Mouse (Mus musculus) kidney, embryonic 15.5 days (tissue): ENCODE results near the gene Pinlyp. TPM values are rescaled to one million over a fixed set of nuclear protein-coding genes. Genes with fewer than 3 reads are reported as not detected.
"Not testable (repeated sequence)": the region's sequence is repeated elsewhere in the genome, so short reads cannot be mapped to it uniquely, and the experiment has no call there.

Source experiments
- ATAC-seq: fragments of 200-750 bp; cut with Nextera tagmentation; replicated peaks from 2 replicates; pipeline ENCODE4 v1.8.0; 2017; ENCODE audit warnings: moderate TSS enrichment; ENCODE audit not compliant: low FRiP score
- H3K27ac ChIP-seq: fragments of 300-500 bp; sonication (generic); 2 replicates; pipeline ENCODE4 v1.5.1; 2015; ENCODE audit warnings: mild to moderate bottlenecking, inconsistent platforms
- H3K27me3 ChIP-seq: fragments of 300-500 bp; sonication (generic); 2 replicates; pipeline ENCODE4 v1.6.1; 2015; ENCODE audit warnings: inconsistent platforms
- H3K36me3 ChIP-seq: fragments of 300-500 bp; sonication (generic); 2 replicates; pipeline ENCODE4 v1.6.1; 2015; ENCODE audit warnings: inconsistent platforms
- H3K4me1 ChIP-seq: fragments of 300-500 bp; sonication (generic); 2 replicates; pipeline ENCODE4 v1.6.1; 2015; ENCODE audit warnings: inconsistent platforms
- H3K4me2 ChIP-seq: fragments of 300-500 bp; sonication (generic); 2 replicates; pipeline ENCODE4 v1.6.1; 2015; ENCODE audit warnings: moderate library complexity, mild to moderate bottlenecking, inconsistent platforms
- H3K4me3 ChIP-seq: fragments of 300-500 bp; sonication (generic); replicated peaks from 2 replicates; pipeline ENCODE4 v1.5.1; 2015; ENCODE audit warnings: mild to moderate bottlenecking, inconsistent platforms
- H3K9ac ChIP-seq: fragments of 300-500 bp; sonication (generic); 2 replicates; pipeline ENCODE4 v1.6.1; 2015; ENCODE audit warnings: mild to moderate bottlenecking, inconsistent platforms
- H3K9me3 ChIP-seq: fragments of 300-500 bp; sonication (generic); replicated peaks from 2 replicates; pipeline ENCODE4 v1.6.1; 2016; ENCODE audit warnings: inconsistent platforms
- WGBS: fragments of 180-500 bp; shearing (Covaris S2); methylation state at CpG from one replicate; pipeline ENCODE4 v1.1.7; 2015; ENCODE audit warnings: mixed read lengths; 5-methylcytosine and 5-hydroxymethylcytosine counted together
- polyA plus RNA-seq: library from polyadenylated mRNA; unstranded; fragments of >200 nt; fragmentation: Nextera tagmentation; extraction: Ambion mirVana; gene quantifications from 2 replicates; pipeline ENCODE4 v1.2.1, GENCODE M21; 2015

Pinlyp gene
- polyA plus RNA-seq, 1 experiment from 2014 or later, result 0.31 TPM

DNA sequence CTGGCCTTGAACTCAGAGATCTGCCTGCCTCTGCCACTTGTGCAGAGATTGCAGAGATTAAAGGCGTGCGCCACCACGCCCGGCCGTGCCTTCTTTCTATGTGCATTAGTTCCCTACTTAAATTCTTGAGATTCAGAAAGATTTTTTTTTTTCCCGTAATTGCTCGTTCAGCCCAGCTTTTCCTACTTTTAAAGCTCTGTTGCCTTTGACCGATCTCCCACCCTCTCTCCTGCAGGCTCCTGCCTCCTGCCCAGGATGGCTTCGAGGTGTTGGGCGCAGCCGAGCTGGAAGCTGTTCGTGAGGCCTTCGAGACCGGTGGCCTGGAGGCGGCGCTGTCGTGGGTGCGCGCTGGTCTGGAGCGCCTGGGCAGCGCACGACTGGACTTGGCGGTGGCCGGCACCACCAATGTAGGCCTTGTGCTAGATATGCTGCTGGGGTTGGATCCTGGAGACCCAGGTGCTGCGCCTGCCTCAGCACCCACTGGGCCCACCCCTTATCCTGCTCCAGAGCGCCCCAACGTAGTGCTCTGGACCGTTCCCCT lies 12.8 kb downstream of the Pinlyp start:
- ATAC-seq, result no peak
- no peaks in the 10 kb centered on the region for H3K9me3 ChIP-seq
- H3K4me1 ChIP-seq, result peaks cover 58% of the 10 kb centered on the region
- H3K27me3 ChIP-seq, result no peaks in the 10 kb centered on the region; the same call in 1 of the 2 replicates
- no peak overlapping the region for H3K9ac ChIP-seq
- H3K4me2 ChIP-seq, result no peak overlapping the region
- peaks cover 31% of the 10 kb centered on the region for H3K36me3 ChIP-seq
- 74% methylated on average over 28 of the region's 28 CpGs for whole genome bisulfite sequencing
- no peak overlapping the region for H3K27ac ChIP-seq
- H3K4me3 ChIP-seq, result no peak overlapping the region

DNA sequence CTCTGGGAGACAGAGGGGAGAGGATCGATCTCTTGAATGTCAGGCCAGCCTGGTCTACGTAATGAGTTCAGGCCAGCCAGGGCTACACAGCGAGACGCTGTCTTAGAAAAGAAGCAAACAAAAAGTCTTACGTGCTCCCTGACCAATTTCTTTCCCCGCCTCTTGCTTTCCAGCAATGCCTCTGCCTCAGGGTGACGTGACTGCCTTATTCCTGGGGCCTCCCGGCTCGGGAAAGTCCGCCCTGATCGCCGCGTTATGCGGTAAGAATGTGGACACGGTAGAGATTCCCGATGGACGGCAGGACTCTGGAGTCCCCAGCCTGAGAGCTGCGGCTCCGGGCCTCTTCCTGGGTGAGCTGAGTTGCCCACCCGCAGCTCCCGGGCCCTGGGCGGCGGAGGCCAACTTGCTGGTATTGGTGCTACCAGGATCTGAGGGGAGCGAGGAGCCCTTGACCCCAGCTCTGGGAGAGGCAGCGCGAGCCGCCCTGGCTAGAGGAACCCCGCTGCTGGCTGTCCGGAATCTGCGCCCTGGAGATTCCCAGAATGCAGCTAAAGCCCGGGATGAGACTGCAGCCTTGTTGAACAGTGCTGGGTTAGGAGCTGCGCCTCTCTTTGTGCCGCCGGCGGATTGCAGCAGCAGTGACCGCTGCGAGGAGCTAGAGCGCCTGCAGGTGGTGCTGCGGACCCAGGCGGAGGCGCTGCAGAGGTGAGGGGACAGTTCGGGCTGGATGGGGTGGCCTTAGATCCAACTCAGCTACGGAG lies 14.5 kb downstream of the Pinlyp start:
- under 1% methylated on average over 43 of the region's 43 CpGs for WGBS

DNA sequence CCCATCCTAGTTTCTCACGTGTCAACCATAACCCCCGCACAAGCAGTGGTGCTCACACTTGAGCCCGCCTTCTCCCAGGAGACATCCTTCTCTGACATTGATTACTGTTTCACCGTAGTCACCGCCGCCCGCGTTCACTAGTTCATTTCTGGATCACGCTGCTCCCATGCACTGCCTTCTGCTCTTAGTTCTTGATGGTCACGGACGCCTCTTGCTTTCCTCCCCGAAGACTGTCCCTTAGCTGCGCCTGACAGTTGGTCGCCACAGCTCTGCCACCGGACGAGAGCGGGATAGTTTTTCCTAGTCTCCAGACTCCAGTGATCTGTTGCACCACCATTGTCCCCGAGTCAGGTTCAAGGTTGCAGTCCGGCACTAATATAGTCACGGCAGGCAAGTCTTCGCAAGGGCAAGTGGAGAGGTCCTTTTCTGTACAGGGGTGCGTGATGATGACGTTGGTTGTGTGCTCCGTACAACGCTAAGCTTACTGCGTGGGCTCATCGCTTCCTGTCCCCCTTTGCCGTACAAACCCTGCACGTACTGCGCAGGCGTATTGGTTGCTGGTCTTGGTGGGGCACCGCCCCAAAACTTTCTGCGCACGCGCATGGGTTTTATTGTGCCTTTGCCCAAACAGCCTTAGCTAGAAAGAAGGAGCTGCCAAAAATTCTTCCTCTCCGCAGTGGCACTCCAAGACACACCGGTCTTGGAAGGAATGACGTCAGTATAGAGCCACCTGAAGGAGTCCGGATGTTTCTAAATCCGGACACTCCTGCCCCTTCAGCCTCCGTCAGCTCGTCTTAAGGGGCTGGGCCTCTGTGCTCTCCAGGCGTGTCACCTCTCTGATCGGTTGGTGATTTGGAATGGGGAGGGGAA lies 15.6 kb downstream of the Pinlyp start, which contains the start of gene Irgq:
Gene Irgq, plus strand, starts transcription at position 628 of the 870 bp plus-strand sequence.
- no peaks in the 10 kb centered on the region; the same call in 1 of the 2 replicates for H3K27me3 ChIP-seq
- H3K9ac ChIP-seq, result peak within 1 kb of the TSS; percentile 76
- peak within 1 kb of the TSS; percentile 91 for H3K4me2 ChIP-seq
- peak within 1 kb of the TSS; percentile 66 for H3K4me3 ChIP-seq
- under 1% methylated on average over 44 of the region's 44 CpGs for WGBS
- H3K4me1 ChIP-seq, result peaks cover 34% of the 10 kb centered on the region
- peak within 1 kb of the TSS; percentile 96 for H3K27ac ChIP-seq
- H3K36me3 ChIP-seq, result peaks cover 22% of the 10 kb centered on the region
- H3K9me3 ChIP-seq, result no peaks in the 10 kb centered on the region
- ATAC-seq, result peak; percentile 92

More for the DNA sequence above, 14.5 kb downstream of the Pinlyp start:
- ATAC-seq, result peak; percentile 69
- H3K9ac ChIP-seq, result peak overlapping the region; percentile 76
- peaks cover 41% of the 10 kb centered on the region for H3K4me1 ChIP-seq
- H3K4me2 ChIP-seq, result peak overlapping the region; percentile 91
- no peaks in the 10 kb centered on the region; the same call in 1 of the 2 replicates for H3K27me3 ChIP-seq
- peaks cover 31% of the 10 kb centered on the region for H3K36me3 ChIP-seq
- no peaks in the 10 kb centered on the region for H3K9me3 ChIP-seq
- peak overlapping the region; percentile 66 for H3K4me3 ChIP-seq
- peak overlapping the region; percentile 96 for H3K27ac ChIP-seq

DNA sequence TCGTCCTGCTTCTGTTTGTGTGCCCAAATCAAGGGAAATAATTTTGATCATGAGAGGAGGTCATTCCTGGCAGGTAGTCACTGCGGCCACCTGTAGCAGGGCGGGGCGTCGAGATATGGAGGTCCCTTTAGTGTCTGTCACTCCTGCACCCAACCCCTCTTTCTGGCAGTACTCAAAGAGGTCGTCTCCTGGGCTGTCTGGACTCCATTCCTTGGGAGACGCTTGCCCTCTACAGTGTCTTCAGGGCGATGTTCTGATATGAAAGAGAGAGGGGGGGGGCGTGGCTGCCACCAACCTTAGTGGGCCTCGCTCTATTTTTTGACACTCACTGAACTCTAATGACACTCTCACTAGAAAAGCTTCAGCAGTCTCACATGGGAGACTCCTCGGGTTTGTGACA lies 16.3 kb downstream of the Pinlyp start:
- Histone ChIP-seq H3K27me3 (no peaks in the 10 kb centered on the region; the same call in 1 of the 2 replicates), H3K4me1 (peaks cover 34% of the 10 kb centered on the region), H3K9ac (peak overlapping the region; percentile 76), H3K27ac (peak overlapping the region; percentile 96), H3K4me3 (peak overlapping the region; percentile 66), H3K36me3 (peaks cover 16% of the 10 kb centered on the region), H3K9me3 (no peaks in the 10 kb centered on the region), H3K4me2 (peak overlapping the region; percentile 91)
- ATAC-seq, result no peak
- 57% methylated on average over 11 of the region's 11 CpGs for WGBS

DNA sequence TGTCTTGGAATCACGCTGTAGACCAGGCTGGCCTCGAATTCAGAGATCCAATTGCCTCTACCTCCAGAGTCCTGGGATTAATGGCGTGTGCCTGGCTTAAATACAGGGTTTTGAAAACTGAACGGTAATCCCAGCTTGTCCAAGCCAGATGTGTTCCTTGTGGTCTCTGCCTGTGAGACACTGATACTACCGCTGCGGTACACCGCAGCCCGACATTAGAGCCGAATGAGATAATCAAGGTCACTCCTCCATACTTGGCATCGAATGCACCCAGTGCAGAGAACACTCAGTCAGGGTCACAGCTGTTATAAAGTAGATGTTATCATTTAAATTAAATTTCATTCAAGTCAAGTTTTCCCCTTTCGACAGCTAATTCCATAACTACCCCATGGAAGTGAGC lies 17.1 kb downstream of the Pinlyp start:
- no peak overlapping the region for H3K4me3 ChIP-seq
- ATAC-seq, result no peak
- WGBS, result 82% methylated on average over 11 of the region's 11 CpGs
- no peaks in the 10 kb centered on the region for H3K9me3 ChIP-seq
- no peak overlapping the region for H3K9ac ChIP-seq
- H3K36me3 ChIP-seq, result peaks cover 8% of the 10 kb centered on the region
- peaks cover 29% of the 10 kb centered on the region for H3K4me1 ChIP-seq
- H3K27ac ChIP-seq, result no peak overlapping the region
- no peaks in the 10 kb centered on the region; the same call in 1 of the 2 replicates for H3K27me3 ChIP-seq
- H3K4me2 ChIP-seq, result no peak overlapping the region

DNA sequence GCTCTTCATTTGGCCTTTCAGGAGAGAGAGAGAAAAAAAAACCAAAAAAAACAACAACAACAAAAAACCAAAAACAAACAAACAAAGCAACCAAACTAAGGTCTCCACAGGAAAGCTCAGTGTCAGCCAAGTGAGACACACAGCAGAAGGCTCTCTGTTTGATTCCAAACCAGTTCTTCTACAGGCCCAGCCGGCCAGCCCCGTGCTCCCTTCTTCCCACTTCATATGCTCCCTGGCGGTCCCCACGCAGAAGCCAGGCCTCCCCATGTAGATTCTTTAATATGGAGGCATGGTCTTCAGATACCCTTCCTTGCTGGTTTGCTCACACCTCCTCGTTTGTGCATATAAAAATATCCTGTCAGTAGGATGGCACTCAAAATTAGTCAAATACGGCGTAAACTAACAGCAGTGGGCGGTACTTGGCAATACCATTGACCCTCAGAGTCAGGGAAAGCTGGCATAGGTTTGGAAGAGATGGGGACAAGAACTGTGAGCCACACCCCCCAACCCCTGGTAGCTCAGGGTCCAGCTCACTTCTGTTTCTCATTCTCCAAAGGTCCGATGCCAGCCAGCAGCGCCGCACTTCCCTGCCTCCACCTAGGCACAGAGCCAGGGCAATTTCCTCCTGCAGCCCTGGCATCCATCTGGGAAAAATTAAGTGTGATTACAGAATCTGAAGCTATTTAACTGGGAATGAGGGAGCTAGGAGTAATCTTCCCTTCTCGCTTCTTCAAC lies 20.1 kb downstream of the Pinlyp start:
- H3K4me3 ChIP-seq, result no peak overlapping the region
- no peaks in the 10 kb centered on the region for H3K27me3 ChIP-seq
- peaks cover 8% of the 10 kb centered on the region for H3K4me1 ChIP-seq
- 92% methylated on average over 12 of the region's 12 CpGs for WGBS
- no peaks in the 10 kb centered on the region for H3K9me3 ChIP-seq
- H3K9ac ChIP-seq, result no peak overlapping the region
- ATAC-seq, result no peak
- no peaks in the 10 kb centered on the region for H3K36me3 ChIP-seq
- no peak overlapping the region for H3K4me2 ChIP-seq
- H3K27ac ChIP-seq, result no peak overlapping the region

DNA sequence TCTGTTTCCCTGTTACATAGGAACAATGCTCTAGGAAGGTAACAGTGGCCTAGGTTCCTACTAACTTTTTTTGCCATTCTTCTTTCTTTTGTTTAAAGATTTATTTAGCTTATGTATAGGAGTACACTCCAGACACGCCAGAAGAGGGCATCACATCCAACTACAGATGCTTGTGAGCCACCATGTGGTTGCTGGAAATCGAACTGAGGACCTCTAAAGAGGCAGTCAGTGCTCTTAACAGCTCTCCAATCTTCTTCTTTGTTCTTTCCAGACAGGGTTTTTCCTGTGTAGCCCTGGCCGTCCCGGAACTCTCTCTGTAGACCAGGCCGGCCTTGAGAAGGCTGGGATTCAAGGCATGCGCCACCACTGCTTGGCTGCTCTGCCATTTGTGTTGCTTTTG lies 20.9 kb downstream of the Pinlyp start:
- Histone ChIP-seq H3K4me1 (peaks cover 8% of the 10 kb centered on the region), H3K27ac (no peak overlapping the region), H3K9ac (no peak overlapping the region), H3K9me3 (no peaks in the 10 kb centered on the region), H3K4me2 (no peak overlapping the region), H3K36me3 (no peaks in the 10 kb centered on the region), H3K27me3 (no peaks in the 10 kb centered on the region), H3K4me3 (no peak overlapping the region)
- no peak for ATAC-seq
- WGBS, result 87% methylated on average over 6 of the region's 6 CpGs

DNA sequence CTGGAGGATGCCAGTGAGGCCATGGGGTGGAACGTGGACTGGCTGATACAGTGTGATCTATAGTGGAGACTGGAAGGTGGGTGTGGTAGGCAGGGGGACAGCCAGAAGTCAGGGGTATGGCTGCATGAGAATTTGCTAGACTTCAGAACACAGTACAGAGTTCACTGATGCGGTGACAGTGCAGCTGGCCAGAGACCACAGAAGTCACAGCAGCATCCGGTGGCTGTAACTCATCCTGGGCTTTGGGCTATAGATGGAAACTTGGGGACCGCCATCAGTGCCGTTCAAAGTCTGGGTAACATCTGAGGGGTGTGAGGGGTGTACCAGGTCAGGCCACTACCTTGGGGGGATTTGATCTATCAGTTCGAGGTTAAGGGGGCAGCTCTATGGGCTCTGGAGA lies 22.2 kb downstream of the Pinlyp start:
- H3K4me1 ChIP-seq, result no peaks in the 10 kb centered on the region
- H3K36me3 ChIP-seq, result no peaks in the 10 kb centered on the region
- H3K27ac ChIP-seq, result no peak overlapping the region
- no peaks in the 10 kb centered on the region for H3K27me3 ChIP-seq
- no peak overlapping the region for H3K9ac ChIP-seq
- H3K9me3 ChIP-seq, result no peaks in the 10 kb centered on the region
- WGBS, result 77% methylated on average over 6 of the region's 6 CpGs
- ATAC-seq, result no peak
- no peak overlapping the region for H3K4me3 ChIP-seq
- no peak overlapping the region for H3K4me2 ChIP-seq

DNA sequence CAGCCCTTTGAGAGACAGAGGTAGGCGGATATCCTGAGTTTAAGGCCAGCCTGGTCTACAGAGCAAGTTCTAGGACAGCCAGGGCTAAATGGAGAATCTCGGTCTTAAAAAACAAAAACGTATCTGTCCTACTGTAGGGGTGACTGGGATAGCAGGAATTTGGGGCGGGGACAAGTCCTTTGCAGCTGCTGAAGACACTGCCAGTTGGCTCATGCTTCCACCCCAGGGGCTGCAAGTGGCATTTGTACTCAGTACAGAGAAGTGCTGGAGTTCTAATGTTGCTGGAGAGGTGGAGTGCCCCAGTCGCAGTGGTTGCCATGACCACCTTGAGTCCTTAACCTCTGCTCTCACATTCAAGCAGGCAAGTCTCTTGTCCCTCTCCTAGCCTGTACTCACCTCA lies 23.1 kb downstream of the Pinlyp start:
- WGBS, result 65% methylated on average over 5 of the region's 5 CpGs
- ATAC-seq, result no peak

DNA sequence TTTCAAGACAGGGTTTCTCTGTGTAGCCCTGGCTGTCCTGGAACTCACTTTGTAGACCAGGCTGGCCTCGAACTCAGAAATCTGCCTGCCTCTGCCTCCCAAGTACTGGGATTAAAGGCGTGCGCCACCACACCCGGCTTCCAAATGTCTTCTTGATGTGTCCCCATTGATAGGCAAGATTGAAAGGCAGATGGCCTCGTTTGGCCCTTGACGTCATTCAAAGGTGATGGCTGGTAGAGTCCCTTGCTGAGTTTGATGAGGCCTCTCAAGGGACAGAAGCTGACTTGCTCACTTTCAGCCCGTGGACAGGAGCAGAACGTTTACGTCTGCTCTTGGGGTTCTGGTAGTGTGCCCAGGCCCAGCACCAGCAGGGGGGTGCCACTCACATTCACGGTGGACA lies 25.9 kb downstream of the Pinlyp start:
- not testable (repeated sequence) for H3K4me1 ChIP-seq, H3K27me3 ChIP-seq, H3K27ac ChIP-seq, ATAC-seq, H3K9me3 ChIP-seq, H3K4me2 ChIP-seq, H3K4me3 ChIP-seq, H3K9ac ChIP-seq
- H3K36me3 ChIP-seq, result peaks cover 17% of the 10 kb centered on the region
- WGBS, result 89% methylated on average over 10 of the region's 10 CpGs

More for the DNA sequence above, 23.1 kb downstream of the Pinlyp start:
- H3K4me2 ChIP-seq, result no peak overlapping the region
- H3K9ac ChIP-seq, result no peak overlapping the region
- H3K27ac ChIP-seq, result no peak overlapping the region
- no peak overlapping the region for H3K4me3 ChIP-seq
- H3K9me3 ChIP-seq, result no peaks in the 10 kb centered on the region
- H3K4me1 ChIP-seq, result no peaks in the 10 kb centered on the region
- no peaks in the 10 kb centered on the region for H3K27me3 ChIP-seq
- H3K36me3 ChIP-seq, result no peaks in the 10 kb centered on the region

DNA sequence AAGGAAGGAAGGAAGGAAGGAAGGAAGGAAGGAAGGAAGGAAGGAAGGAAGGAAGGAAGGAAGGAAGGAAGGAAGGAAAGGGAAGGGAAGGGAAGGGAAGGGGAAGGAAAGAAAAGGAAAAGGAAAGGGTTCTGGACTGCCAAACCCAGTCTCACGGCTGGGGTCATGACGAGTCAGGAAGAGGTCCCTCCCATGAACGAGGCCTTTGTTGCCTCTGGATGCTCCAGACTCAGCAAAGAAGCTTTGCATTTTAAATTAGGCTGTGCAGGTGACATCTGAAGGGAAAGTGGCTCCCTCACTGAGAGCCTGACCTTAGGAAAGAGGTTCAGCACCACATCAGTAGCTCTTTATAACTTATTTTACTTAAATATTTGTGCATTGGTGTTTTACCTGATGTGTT lies 26.8 kb downstream of the Pinlyp start:
- H3K9ac ChIP-seq, result no peak overlapping the region
- peaks cover 18% of the 10 kb centered on the region for H3K36me3 ChIP-seq
- H3K4me2 ChIP-seq, result no peak overlapping the region
- no peaks in the 10 kb centered on the region for H3K27me3 ChIP-seq
- H3K27ac ChIP-seq, result no peak overlapping the region
- no peak for ATAC-seq
- H3K4me3 ChIP-seq, result no peak overlapping the region
- WGBS, result 55% methylated on average over 3 of the region's 3 CpGs
- H3K9me3 ChIP-seq, result no peaks in the 10 kb centered on the region
- no peaks in the 10 kb centered on the region for H3K4me1 ChIP-seq
